Mouse (Mus musculus): ENCODE measurements around the gene Atp6v0a4. TPM values are rescaled to one million over a fixed set of nuclear protein-coding genes. Genes with fewer than 3 reads are reported as not detected.

The Atp6v0a4 gene
- 1 to 10 TPM; 1.7 to 2.0 TPM for total RNA-seq (2021)
- long read RNA-seq, experiment 1, result 0 reads
- long read RNA-seq, experiment 2, partial matches to known transcripts, result 3 of 3 reads
- long read RNA-seq, experiment 2, other reads (novel, unspliced or antisense), result 0 of 3 reads

DNA sequence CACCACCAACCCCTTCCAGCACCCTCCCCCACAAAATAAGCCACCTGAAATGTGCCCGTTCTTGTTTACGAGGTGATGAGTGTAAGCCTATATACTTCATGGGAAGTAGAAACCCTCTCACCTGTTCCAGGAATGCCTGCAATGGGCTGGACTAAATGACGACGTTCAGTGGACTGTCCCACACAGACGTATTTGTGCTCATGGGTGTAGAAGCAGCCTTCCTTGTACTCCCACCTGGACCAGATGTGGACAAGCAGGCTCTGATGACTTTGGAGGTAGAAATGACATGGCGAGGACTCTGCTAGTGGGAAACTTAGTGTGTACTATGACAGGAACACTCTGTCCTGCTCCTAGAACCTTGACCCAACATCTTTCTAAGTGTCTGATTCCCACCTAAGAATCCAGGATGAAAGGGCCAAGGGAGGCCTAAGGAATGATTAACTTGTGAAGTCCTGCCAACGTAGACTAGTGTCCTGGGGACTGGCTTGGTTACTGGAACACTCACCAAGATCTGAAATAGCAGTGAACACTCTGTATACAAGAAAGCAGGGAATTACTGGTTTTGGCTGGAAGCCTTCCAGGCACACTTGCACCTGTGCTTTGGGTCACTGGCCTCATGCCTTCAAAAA, at the start of gene Atp6v0a4:
Gene Atp6v0a4 (minus strand): TSS at position 380 of the 629 bp plus-strand sequence.
- DNase-seq (ENCODE audit: low spot score in 2 of 2), result no peak

DNA sequence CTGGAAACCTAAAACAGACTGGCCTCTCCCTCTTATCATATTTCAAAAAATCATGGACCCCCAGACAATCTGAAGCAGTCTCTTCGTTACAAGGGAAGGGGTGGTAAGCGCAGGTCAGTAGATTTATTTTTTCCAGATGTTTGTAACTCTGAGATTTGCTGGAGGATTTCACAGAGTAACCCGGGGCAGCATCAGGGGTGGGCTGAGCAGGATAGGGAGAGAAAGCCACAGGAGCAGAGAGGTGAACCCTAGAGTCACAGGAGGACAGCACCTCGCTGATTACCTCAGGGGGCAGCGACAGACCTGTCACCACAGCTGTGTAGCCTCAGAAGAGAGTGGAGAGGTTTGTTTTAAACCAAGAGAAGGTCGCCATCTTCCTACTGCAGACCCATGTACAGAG, 41.0 kb upstream of the Atp6v0a4 start:
- DNase-seq (ENCODE audit: low spot score in 2 of 2), result no peak

DNA sequence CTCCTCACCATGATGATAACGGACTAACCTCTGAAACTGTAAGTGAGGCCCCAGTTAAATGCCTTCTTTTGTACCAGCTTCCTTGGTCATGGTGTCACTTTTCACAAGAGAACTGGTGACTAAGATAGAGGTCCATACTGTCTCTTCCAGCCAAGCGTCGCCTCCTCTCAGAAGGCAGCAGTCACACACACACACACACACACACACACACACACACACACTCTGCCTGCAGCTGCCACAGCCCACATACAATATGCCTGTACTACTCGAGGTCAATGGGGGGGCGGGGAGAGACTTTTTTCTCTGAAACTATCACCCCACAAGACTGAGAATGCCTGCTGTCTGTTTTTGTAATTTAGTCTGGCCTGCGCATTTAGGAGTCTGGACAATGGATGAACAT, 40.3 kb upstream of the Atp6v0a4 start:
- DNase-seq (ENCODE audit: low spot score in 2 of 2), result no peak

DNA sequence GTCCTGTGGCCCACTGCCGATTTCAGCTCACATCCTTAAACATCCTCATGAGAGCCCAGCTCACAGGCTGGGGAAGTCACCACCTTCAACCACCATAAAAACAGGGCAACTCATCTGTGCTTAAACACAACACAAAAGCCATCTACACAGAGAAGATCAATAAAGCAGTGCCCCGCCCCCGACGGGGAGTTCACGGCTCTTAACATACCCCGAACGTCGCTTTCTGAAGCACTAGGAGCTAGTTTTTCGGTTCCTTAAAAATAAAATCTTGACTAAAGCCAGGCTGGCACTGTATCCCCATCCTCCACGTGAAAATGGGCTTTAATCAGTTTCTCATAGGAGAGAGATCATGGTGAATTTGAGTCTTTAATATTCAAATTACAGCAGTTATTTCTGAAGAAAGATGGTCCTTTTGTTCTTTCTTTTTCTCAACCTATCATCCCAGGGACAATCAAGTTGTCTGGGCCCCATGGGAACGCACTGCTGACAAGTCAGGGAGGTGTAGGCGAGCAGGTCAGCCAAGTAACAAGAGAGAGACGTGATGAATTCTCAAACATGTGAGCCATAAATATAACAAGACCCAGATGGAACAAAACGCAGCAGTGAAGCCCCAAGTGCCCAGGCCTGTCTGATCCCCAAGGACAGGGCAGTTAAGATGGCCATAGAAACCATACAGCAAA, 38.6 kb upstream of the Atp6v0a4 start:
- DNase-seq (ENCODE audit: low spot score in 2 of 2), result no peak

DNA sequence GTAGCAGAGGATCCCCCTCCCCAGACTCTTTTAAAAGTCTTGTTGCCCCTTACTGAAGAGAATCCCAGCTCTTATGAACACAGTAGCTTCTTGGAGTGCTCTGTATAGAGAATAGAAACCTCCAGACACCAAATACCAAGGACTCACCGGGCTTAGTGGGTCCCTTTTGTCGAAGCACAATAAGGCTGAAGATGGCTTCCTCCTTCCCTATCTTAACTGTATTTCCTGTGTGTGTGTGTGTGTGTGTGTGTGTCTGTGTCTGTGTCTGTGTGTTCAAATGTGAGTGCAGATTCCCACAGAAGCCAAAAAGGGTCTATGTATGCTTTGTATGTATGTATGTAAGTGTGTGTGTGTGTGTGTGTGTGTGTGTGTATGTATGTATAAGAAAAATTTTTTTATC, 36.2 kb upstream of the Atp6v0a4 start:
- DNase-seq (ENCODE audit: low spot score in 2 of 2), result no peak

DNA sequence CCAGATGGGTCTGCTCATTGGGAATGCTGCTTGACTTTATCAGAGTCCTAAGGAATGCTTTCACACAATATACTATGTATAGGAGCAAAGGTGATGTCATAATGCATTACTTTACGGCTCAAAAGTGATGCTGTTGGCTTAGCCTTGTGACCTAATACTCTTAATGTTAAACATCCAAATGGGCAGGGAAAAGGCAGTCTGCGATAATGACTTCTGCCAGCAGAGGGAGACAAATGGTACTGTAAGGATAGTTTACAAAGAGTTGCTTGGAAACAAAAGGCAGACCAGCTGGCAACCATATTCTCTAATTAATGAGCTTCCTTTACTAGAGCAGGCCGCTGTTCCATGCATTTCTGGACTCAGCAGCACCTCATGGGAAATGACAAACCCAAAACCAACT, 35.7 kb upstream of the Atp6v0a4 start:
- peak; percentile 67 to 85 for DNase-seq (ENCODE audit: low spot score in 2 of 2)

DNA sequence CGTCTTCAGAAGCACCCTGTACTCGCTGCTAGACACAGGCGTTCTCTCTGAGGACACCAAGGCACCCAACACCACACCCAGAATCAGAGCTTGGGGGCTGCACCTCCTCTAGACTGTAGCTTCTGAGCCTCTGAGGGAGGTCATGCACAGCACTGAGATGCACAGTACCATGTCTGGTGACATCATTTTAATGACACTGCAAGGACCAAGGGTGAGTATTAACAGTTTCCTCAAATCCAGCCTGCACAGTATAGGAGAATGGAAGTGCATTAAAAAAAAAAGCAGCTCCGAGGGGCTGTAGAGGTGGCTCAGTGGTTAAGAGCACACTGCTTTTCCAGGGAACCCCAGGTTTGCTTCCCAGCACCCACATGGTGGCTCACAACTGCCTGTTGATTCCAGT, 35.2 kb upstream of the Atp6v0a4 start:
- DNase-seq (ENCODE audit: low spot score in 2 of 2), result no peak

DNA sequence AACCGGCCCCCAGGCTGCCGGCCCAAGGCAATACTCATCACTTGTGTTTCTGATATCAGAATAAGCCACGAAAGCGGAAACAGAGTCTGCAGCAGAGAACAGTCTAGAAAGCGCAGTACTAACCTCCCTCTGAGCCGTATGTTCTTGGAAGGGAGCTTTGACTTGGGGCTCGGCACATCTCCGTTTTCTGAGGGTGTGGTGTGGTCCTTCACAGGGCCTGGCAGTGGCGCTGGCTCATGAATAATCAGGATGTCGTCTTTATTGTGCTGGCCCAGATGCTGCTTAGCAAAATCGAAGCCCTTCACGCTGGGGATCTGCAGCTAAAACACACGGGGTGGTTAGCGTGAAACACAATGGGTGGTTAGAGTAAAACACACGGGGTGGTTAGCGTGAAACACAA, 33.5 kb upstream of the Atp6v0a4 start:
- DNase-seq (ENCODE audit: low spot score in 2 of 2), result no peak

DNA sequence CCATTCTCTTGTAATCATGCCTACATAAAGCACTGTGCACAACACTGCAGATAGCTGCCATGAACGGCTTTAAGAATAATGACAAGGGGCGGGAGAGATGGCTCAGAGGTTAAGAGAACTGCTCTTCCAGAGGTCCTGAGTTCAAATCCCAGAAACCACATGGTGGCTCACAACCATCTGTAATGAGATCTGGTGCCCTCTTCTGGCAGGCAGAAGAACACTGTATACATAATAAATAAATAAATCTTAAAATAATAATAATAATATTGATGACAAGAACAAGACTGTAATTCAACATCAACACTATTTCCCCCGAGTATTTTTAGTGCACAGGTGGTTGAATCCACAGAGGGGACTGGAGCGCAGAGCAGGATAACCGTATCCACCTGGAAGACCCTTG, 31.8 kb upstream of the Atp6v0a4 start:
- no peak for DNase-seq (ENCODE audit: low spot score in 2 of 2)

DNA sequence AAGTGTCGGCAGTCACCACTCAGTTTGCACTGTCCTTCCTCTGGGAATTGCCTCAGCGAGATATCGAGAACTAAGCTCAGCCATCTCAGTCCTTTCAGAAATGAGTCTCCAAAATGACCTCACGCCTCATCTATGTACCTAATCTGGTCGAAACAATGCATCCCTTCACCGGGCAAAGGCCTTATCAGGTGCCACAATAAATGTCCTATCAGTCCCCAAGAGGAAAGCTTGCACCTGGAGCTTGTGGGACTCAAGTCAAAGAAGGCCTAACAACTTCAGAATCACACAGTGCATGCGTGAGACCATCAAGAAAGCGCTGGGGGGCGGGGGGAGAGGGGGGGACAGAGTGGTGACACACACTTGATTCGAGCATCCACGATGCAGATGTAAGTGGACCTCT, 27.9 kb upstream of the Atp6v0a4 start:
- no peak for DNase-seq (ENCODE audit: low spot score in 2 of 2)

DNA sequence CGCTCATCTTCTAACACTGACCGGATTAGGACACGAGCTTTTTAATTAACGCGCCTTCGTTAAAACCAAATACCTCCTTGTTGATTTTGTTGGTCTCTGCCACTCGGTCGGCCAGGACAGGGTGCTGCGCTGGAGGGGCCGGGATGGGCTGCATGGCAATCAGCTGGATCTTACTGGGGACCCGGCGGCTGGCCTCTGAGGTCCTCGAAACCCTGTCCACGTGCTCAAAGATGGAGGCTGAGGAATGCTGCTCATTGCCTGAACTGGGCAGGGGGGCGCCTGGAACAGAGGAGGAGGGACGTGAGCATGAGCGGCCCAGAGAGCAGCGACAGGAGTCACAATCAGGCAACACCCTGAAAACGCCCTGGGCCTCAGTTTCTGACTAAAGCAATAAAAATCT, 25.1 kb upstream of the Atp6v0a4 start:
- DNase-seq (ENCODE audit: low spot score in 2 of 2), result no peak

DNA sequence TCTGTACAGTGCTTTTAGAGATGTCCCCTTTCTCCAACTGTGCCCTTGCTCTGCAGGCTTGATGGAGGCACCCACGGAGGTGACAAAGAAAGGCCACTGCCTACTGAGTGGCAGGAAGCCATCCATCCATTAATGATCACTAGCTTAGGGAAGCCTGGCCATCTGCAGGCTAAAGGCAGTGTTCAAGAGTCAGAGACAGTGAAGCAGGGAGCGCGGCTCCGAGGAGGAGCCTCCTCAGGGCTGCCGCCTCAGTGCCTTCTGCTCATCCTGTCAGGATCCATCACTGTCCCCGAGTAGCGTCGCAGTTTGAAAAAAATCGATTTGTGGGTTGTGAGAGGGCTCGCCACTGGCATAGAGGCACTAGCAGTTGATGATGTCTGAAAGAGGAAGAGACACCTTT, 24.2 kb upstream of the Atp6v0a4 start:
- DNase-seq (ENCODE audit: low spot score in 2 of 2), result no peak

DNA sequence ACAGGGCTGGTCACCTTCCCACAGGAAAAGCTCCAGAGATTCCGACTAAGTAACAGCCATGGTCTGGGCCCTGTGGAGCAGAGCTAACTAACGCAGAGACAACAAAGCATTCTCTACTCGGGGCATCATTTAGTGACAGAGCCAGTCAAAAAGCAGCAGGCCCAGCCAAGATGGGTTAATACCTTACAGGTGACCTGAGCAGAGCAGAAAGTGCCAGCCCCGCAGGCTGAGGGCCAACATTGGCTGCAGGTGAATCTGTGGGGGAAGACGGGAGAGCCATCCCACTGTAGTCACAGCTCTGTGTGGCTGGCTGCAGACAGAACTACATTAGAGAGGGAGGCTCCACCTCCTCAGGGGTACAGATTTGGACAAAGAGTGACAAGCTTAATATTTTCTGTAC, 22.9 kb upstream of the Atp6v0a4 start:
- DNase-seq (ENCODE audit: low spot score in 2 of 2), result no peak

DNA sequence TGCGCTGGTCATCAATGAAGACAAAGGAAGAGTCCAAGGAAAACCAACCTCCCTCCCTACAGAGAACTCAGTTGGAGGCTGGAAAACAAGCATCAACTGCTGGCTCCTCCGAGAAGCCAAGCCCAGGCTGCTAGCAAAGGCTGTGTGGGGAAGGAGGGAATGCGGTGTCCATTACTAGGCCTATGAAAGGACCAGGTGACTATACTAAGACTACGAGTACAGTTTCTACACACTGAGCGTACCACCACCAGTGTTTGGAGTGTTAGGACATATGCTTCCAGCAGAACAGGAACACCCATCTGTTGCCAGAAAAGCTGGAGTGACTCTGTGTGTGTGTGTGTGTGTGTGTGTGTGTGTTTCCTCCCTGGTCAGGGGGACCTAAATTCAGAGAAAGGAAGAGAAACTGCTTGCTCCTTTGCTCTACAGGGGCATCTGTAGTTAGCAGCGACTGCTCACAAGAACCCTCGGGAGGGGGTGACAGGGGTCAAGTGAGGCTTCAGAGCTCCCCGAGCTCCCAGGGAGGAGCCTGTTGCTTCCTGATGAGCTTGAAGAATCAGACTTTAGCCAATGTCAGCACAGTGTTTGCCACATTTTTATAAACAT, 21.2 kb upstream of the Atp6v0a4 start:
- DNase-seq (ENCODE audit: low spot score in 2 of 2), result no peak

DNA sequence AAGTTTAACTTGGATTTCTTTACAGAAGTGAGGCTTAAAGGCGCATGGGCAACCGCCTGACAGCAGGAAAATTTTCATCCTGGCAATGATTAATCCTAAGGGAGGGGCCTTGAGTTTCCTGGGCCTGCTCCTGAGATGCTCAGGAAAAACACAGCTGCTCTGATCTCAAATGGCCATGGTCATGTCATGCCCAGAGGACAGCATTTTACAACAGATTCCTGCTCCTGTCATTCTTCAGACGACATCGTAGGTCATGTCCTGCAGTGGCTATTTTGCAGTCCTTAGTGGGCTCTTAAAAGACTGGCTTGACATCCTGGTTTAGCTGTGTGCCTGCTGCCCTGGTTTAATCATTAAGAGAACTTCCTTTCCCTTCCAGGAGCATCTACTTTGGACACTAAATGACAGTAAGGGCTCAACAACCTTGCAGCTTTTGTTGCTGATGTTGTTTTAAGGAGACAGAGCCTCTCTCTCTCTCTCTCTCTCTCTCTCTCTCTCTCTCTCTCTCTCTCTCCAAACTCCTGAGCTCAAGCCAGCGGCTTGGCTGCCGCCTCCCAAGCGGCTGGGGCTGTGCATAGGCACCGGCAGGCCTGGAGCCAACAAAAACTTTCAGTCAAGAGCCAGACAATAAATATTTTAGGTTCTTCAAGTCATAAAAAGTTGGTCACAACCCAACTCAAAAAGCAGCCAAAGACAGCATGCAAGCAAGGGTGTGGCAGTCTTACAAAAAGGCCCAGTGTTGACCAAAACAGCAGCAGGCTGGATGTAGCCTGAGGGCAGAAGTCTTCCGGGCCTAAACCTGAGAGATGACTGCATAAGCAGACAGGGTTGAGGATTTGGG, 20.0 kb upstream of the Atp6v0a4 start:
- peak; percentile 33 to 78 for DNase-seq (ENCODE audit: low spot score in 2 of 2)

DNA sequence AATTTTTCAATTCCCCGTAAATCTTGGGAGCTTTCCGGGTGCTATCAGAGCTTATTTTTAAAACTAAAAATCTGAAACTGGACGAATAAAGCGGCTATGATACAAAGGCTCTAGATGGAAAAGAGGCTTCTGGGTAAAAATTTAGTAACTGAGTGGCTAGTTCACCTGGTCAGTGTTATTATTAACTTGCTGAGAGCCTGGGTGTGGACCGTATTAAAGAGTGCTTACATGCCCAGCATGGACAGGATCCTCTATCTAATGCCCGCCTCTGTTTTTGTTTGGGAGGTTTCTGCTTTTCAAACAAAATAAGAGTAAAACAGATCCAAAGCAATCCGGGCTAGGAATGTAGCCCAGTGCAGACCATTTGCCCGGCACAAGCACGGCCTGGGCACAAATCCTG, 16.0 kb upstream of the Atp6v0a4 start:
- DNase-seq (ENCODE audit: low spot score in 2 of 2), result no peak

DNA sequence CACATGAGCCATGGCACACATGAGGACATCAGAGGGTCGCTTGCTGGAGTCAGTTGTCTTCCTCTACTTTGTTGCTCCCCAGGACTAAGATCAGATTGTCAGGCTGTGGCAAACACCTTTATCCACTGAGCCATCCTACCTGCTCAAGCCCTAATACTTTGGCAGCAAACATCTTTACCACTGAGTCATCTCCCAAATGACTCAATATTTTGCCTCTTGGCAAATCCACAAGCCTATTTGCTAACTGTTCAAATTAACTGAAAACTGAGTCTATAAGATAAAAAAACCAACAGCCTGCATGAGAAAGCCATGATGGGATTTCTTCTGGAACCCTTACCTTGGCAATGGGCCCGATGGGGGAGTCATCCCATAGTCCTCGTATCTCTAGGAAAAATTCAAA, 14.7 kb upstream of the Atp6v0a4 start:
- no peak for DNase-seq (ENCODE audit: low spot score in 2 of 2)

DNA sequence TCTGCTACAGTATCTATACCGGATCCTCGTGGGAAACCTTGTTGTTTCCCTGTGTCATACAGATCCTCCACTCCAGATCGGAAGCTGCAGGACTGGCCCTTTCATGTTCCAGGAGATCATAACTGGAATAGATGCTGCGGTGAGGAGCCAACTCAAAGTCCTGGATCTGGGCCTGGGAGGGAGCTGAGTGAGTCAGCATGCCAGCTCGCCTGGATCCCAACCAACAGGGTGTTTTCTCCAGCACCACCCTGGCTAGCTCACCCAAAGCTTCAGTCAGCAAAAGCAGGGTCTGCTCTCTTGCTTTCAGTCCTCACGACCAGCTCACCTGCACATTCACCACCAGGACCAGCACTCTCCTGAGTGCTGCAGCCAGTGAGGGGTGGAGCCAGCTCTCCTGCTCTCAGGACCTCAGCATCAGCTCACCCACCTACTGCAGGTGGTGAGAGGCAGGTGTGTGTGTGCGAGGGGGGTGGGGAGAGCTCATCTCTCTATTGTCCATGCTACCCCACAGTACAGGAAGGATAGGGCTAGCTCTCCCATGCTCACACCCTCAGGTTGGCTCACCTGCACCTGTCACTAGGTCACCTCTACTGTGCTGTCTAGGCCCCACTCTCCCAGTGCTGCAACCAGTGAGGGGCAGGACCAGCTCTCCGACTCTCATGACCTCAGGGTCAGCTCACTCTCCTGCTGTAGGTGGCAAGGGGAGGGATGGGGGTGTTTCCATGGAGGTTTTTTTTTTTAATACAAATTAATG, 10.6 kb upstream of the Atp6v0a4 start:
- DNase-seq (ENCODE audit: low spot score in 2 of 2), result no peak

DNA sequence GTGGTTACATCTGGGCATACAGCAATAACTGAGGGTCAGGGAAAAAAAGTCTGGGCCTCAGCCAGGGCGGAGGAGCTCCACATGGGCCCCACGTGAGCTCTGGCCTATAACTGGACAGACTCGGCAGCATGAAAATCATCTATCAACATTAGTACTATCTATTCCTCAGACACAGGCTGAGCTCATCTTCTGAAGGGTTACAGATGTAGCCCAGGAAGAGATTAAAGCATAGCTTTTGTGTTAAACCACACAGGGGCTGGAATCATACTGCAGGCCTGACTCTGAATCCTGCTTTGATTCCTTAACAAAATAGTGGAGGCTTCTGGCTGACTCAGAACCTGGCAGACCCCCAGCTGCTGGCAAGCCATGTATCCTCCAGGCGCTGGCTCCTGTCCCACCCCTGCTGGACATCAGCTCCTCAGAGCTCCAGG, 7.4 kb upstream of the Atp6v0a4 start:
- peak; percentile 55 to 72 for DNase-seq (ENCODE audit: low spot score in 2 of 2)

DNA sequence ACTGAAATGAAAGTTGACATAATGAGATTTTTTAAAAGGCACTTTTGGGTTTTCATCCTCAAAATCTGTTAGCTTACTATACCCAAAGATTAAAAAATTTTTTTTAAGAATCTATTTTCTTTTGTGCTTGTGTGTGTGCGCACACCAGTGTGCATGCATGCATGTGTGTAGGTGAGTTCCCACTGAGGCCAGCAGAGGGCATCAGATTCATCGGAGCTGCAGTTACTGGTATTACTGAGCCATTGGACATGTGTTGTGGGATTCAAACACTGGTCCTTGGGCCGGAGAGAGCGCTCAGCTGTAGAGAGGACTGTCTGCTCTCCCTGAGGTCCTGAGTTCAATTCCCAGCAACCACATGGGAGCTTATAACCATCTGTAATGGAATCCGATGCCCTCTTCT, 5.5 kb upstream of the Atp6v0a4 start:
- no peak for DNase-seq (ENCODE audit: low spot score in 2 of 2)

DNA sequence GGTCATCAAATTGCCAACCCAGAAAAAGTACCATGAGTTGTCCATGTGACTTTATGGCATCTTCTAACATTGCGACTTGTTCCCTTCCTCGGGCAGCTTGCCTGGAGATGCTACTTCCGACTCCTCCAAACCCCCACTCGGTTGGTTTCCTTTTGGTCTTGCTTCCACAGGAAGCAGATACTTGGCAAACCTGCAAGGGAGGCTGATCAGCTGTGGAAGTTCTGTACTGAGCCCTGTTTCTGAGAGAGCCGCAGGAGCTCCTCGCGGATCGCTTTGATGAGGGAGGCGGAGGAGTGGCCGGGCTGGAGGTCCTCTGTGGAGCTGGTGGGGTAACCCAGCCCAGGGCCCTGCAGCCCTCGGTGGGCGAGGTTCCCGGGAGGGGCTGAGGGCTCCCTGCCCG, 3.7 kb upstream of the Atp6v0a4 start:
- no peak for DNase-seq (ENCODE audit: low spot score in 2 of 2)
